Mouse (Mus musculus) ES-Bruce4 (cell line): Measurements from ENCODE around the gene Cdsn.

Source experiments
- CTCF ChIP-seq: IDR thresholded peaks from one replicate; pipeline ENCODE4 v1.8.1; 2011; ENCODE audit warnings: low read depth, low read length
- EP300 ChIP-seq: IDR thresholded peaks from 2 replicates; pipeline ENCODE4 v1.6.1; 2011; ENCODE audit warnings: low read depth, low read length; ENCODE audit not compliant: insufficient read depth
- POLR2A ChIP-seq: IDR thresholded peaks from one replicate; pipeline ENCODE4 v1.8.1; 2011; ENCODE audit warnings: low read length; ENCODE audit not compliant: insufficient read depth

DNA sequence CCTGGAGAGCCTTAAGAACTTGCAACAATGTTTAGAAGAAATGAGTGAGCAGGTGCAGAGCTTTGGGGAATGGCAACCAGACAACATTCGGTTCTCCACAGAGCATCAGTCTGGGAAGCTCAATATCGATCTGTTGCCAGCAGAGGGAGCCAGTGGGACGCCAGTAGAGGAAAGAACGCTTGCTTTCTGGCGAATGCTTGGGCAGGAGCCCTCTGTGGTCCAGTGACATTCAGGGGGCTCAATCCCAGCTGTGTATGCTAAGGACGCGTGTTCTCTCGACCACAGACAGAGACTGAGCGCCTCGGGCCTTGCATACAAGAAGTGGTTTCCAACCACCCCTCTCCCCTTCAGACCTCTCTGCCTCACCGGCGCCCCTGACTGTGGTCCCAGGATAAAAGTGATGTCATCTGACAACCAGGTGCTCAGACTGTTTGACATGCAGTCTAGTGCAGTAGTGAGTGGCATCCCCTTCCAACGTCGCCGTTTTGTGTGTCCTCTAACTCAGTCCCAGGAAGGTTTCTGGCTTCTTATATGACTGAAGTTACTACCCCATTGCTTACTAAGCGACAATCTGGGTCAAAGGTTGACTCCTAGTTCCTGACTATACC is 32.5 kb downstream of the Cdsn start:
- TF ChIP-seq EP300: no peak
- no peak for TF ChIP-seq POLR2A
- TF ChIP-seq CTCF: peak; percentile 97
